12 mouse cellular contexts compared by ENCODE assay signal in genomic region chr4:151180394-151180902, GRCm38 (mm10).
DNase-seq lines count a peak whose midpoint lies in the region; ATAC-seq lines count a peak whose summit lies in the region.
"Had no signal": no experiment of that assay in that cellular context is flagged by ENCODE, and none has a peak within 500 bp of the region (broad histone marks: within the 10 kb centered on the region; RNA-seq: fewer than 3 reads in every experiment).

No protein-coding gene starts in this region.

- H3K9me3 ChIP-seq in kidney, embryonic 15.5 days (replicated peaks), result no peaks in the 10 kb centered on the region
- H3K9me3 ChIP-seq: liver, embryonic 15.5 days had no signal

- 33% methylated on average over 7 of the region's 7 CpGs for WGBS in kidney, embryonic 15.5 days

- H3K4me1 ChIP-seq in kidney, embryonic 15.5 days, result peaks cover 30% of the 10 kb centered on the region
- H3K4me1 ChIP-seq: liver, embryonic 15.5 days had no signal

- H3K9ac ChIP-seq in kidney, embryonic 15.5 days, result no peak overlapping the region
- H3K9ac ChIP-seq: liver, embryonic 15.5 days had no signal

- H3K4me2 ChIP-seq in kidney, embryonic 15.5 days, result no peak overlapping the region
- H3K4me2 ChIP-seq: liver, embryonic 15.5 days had no signal

- H3K4me3 ChIP-seq in kidney, embryonic 15.5 days (replicated peaks), result no peak overlapping the region
- H3K4me3 ChIP-seq: liver, embryonic 15.5 days had no signal

- H3K36me3 ChIP-seq in kidney, embryonic 15.5 days, result no peaks in the 10 kb centered on the region
- H3K36me3 ChIP-seq: G1E; liver, embryonic 15.5 days had no signal

- intact Hi-C loops in heart, postnatal 10 days (cut with DNase I), result no loop called here
- intact Hi-C loops in gastrocnemius, postnatal 36 days (cut with DNase I), result no loop called here

- ATAC-seq in kidney, embryonic 15.5 days (replicated peaks; ENCODE audit: low FRiP score), result 0 out of 2 replicates have a peak, but pooled peaks have one; percentile 6
- ATAC-seq in megakaryocyte, adult 5-6 weeks (ENCODE audit: poor library complexity, severe bottlenecking), result no peak
- no peak for ATAC-seq in CD4-positive, CD25-positive, alpha-beta regulatory T cell, adult 4 months

- H3K27me3 ChIP-seq in kidney, embryonic 15.5 days, result peaks cover 13% of the 10 kb centered on the region; the same call in 1 of the 2 replicates

- DNase-seq in kidney, postnatal 14 days, result no peak
- peak; percentile 49 for DNase-seq in NIH3T3 (ENCODE audit: low read depth)
- peak; percentile 27 to 38 for DNase-seq in heart, postnatal 10 days
- DNase-seq in lung, postnatal 14 days, result peak; percentile 64
- DNase-seq in gastrocnemius, postnatal 36 days, result no peak
- DNase-seq: adrenal gland, postnatal 14 days; layer of hippocampus, adult 9-11 months had no signal

- no peak overlapping the region for H3K27ac ChIP-seq in kidney, embryonic 15.5 days
- H3K27ac ChIP-seq: liver, embryonic 15.5 days had no signal

Comparison
In these comparisons a context has a peak if more than half of its experiments do, and no peak if none do; other contexts are left out.
1. DNase-seq: peak in NIH3T3 (single experiment), heart, postnatal 10 days (2 of 2) and lung, postnatal 14 days (single experiment); none in kidney, postnatal 14 days (single experiment) and gastrocnemius, postnatal 36 days (0 of 2).